Mouse (Mus musculus) MEL (cell line): ENCODE measurements at regions not wholly inside any gene's neighbourhood (a gene's known extent, or its start where the extent isn't known, plus 50 kb on each side); places are given as distances from the start of the nearest gene placed in this dataset.

ENCODE experiments used
- DNase-seq: peaks from one replicate; pipeline ENCODE4 v3.0.0; 2011; ENCODE audit warnings: low read depth, low spot score
- H3K27ac ChIP-seq: 2 replicates; pipeline ENCODE4 v1.5.1; 2012; ENCODE audit warnings: low read depth, mild to moderate bottlenecking, control low read depth, low read length, moderate library complexity; ENCODE audit not compliant: control insufficient read depth
- H3K27me3 ChIP-seq, 2 experiments: fragments of 150-350 bp in 1 of 2; sonication (generic) in 1 of 2; 2 replicates each; pipeline ENCODE4 v1.6.1; 2012; ENCODE audit warnings: low read length in 2 of 2, mild to moderate bottlenecking in 2 of 2, improper control_type of control experiment in 1 of 2, moderate library complexity in 1 of 2; ENCODE audit not compliant: insufficient read depth in 2 of 2, control insufficient read depth in 1 of 2
- H3K36me3 ChIP-seq, 2 experiments: 2 replicates each; pipeline ENCODE4 v1.6.1; 2012 to 2014; ENCODE audit warnings: low read length in 2 of 2, improper control_type of control experiment in 1 of 2, inconsistent platforms in 1 of 2, mild to moderate bottlenecking in 1 of 2; ENCODE audit not compliant: insufficient read depth in 2 of 2, control insufficient read depth in 1 of 2
- H3K4me1 ChIP-seq, 2 experiments: fragments of 150-350 bp in 1 of 2; sonication (generic) in 1 of 2; 2 replicates each; pipeline ENCODE4 v1.6.1; 2012; ENCODE audit warnings: low read length in 2 of 2, improper control_type of control experiment in 1 of 2, mild to moderate bottlenecking in 1 of 2; ENCODE audit not compliant: insufficient read depth in 2 of 2, control insufficient read depth in 1 of 2
- H3K4me3 ChIP-seq, 2 experiments: fragments of 150-350 bp in 1 of 2; sonication (generic) in 1 of 2; 2 replicates each; pipeline ENCODE4 v1.5.1; 2012; ENCODE audit warnings: low read depth in 2 of 2, low read length in 2 of 2, mild to moderate bottlenecking in 2 of 2, moderate library complexity in 2 of 2, control low read depth in 1 of 2, improper control_type of control experiment in 1 of 2; ENCODE audit not compliant: control insufficient read depth in 1 of 2, insufficient read depth in 1 of 2
- H3K79me2 ChIP-seq: 2 replicates; pipeline ENCODE4 v1.6.1; 2012; ENCODE audit warnings: mild to moderate bottlenecking, low read length, moderate library complexity; ENCODE audit not compliant: control insufficient read depth, poor library complexity, insufficient read depth
- H3K9ac ChIP-seq: 2 replicates; pipeline ENCODE4 v1.6.1; 2012; ENCODE audit warnings: low read depth, mild to moderate bottlenecking, control low read depth, low read length, moderate library complexity; ENCODE audit not compliant: control insufficient read depth, poor library complexity, severe bottlenecking
- H3K9me3 ChIP-seq: fragments of 150-350 bp; sonication (generic); replicated peaks from 2 replicates; pipeline ENCODE4 v1.6.1; 2012; ENCODE audit warnings: mild to moderate bottlenecking, low read length, improper control_type of control experiment, moderate library complexity; ENCODE audit not compliant: insufficient read depth
- BHLHE40 ChIP-seq: IDR thresholded peaks from 2 replicates; pipeline ENCODE4 v1.6.1; 2012; ENCODE audit warnings: low read depth, mild to moderate bottlenecking, inconsistent platforms, low read length, improper control_type of control experiment, borderline replicate concordance
- CHD2 ChIP-seq: IDR thresholded peaks from 2 replicates; pipeline ENCODE4 v1.6.1; 2011; ENCODE audit warnings: low read length, improper control_type of control experiment
- CTCF ChIP-seq, 3 experiments: IDR thresholded peaks in 2 of 3; conservative IDR thresholded peaks in 1 of 3; 2 replicates each; pipeline ENCODE4 v1.5.1; 2011 to 2012; ENCODE audit warnings: low read length in 3 of 3, low read depth in 2 of 3, mild to moderate bottlenecking in 2 of 3, improper control_type of control experiment in 1 of 3, inconsistent platforms in 1 of 3, mixed read lengths in 1 of 3, moderate library complexity in 1 of 3; ENCODE audit not compliant: control insufficient read depth in 1 of 3, insufficient read depth in 1 of 3, poor library complexity in 1 of 3, severe bottlenecking in 1 of 3
- E2F4 ChIP-seq: IDR thresholded peaks from 2 replicates; pipeline ENCODE4 v1.6.1; 2011; ENCODE audit warnings: low read depth, low read length, improper control_type of control experiment, borderline replicate concordance
- ELF1 ChIP-seq: IDR thresholded peaks from 2 replicates; pipeline ENCODE4 v1.6.1; 2014; ENCODE audit warnings: low read depth, mild to moderate bottlenecking, inconsistent platforms, low read length, improper control_type of control experiment, moderate library complexity
- ETS1 ChIP-seq: IDR thresholded peaks from 2 replicates; pipeline ENCODE4 v1.6.1; 2012; ENCODE audit warnings: low read depth, mild to moderate bottlenecking, inconsistent platforms, low read length, improper control_type of control experiment, moderate library complexity
- GATA1 ChIP-seq: IDR thresholded peaks from 2 replicates; pipeline ENCODE4 v1.6.1; 2011; ENCODE audit warnings: low read depth, low read length, improper control_type of control experiment
- KAT2A ChIP-seq: conservative IDR thresholded peaks from 2 replicates; pipeline ENCODE4 v1.6.1; 2012; ENCODE audit warnings: low read depth, low read length, improper control_type of control experiment, inconsistent platforms
- MAX ChIP-seq: IDR thresholded peaks from 2 replicates; pipeline ENCODE4 v1.6.1; 2011; ENCODE audit warnings: low read length, improper control_type of control experiment
- MAZ ChIP-seq: IDR thresholded peaks from 2 replicates; pipeline ENCODE4 v1.6.1; 2012; ENCODE audit warnings: low read depth, mild to moderate bottlenecking, inconsistent platforms, low read length, improper control_type of control experiment
- MXI1 ChIP-seq: IDR thresholded peaks from 2 replicates; pipeline ENCODE4 v1.6.1; 2011; ENCODE audit warnings: mild to moderate bottlenecking, low read depth, low read length, improper control_type of control experiment
- NELFE ChIP-seq: IDR thresholded peaks from 2 replicates; pipeline ENCODE4 v1.6.1; 2011; ENCODE audit warnings: low read depth, low read length, improper control_type of control experiment
- NRF1 ChIP-seq: IDR thresholded peaks from 2 replicates; pipeline ENCODE4 v1.6.1; 2014; ENCODE audit warnings: low read depth, mild to moderate bottlenecking, inconsistent platforms, low read length, improper control_type of control experiment, moderate library complexity; ENCODE audit not compliant: poor library complexity, insufficient read depth, severe bottlenecking
- POLR2AphosphoS2 ChIP-seq: IDR thresholded peaks from 2 replicates; pipeline ENCODE4 v1.6.1; 2011; ENCODE audit warnings: low read length, improper control_type of control experiment
- POLR2AphosphoS5 ChIP-seq: IDR thresholded peaks from 2 replicates; pipeline ENCODE4 v1.6.1; 2012; ENCODE audit warnings: low read depth, borderline replicate concordance, mild to moderate bottlenecking, inconsistent platforms, low read length, moderate library complexity, mixed read lengths
- RAD21 ChIP-seq: IDR thresholded peaks from 2 replicates; pipeline ENCODE4 v1.6.1; 2011; ENCODE audit warnings: mild to moderate bottlenecking, low read depth, low read length, improper control_type of control experiment
- SIN3A ChIP-seq: IDR thresholded peaks from 2 replicates; pipeline ENCODE4 v1.6.1; 2012; ENCODE audit warnings: low read length, improper control_type of control experiment, inconsistent platforms
- SMC3 ChIP-seq: IDR thresholded peaks from 2 replicates; pipeline ENCODE4 v1.6.1; 2011; ENCODE audit warnings: low read depth, low read length, improper control_type of control experiment
- TAL1 ChIP-seq: IDR thresholded peaks from 2 replicates; pipeline ENCODE4 v1.6.1; 2012; ENCODE audit warnings: mild to moderate bottlenecking, inconsistent platforms, low read length, moderate library complexity, mixed read lengths
- UBTF ChIP-seq: IDR thresholded peaks from 2 replicates; pipeline ENCODE4 v1.6.1; 2012; ENCODE audit warnings: low read depth, mild to moderate bottlenecking, inconsistent platforms, low read length, improper control_type of control experiment, moderate library complexity, borderline replicate concordance; ENCODE audit not compliant: insufficient read depth
- ZC3H11A ChIP-seq: IDR thresholded peaks from 2 replicates; pipeline ENCODE4 v1.6.1; 2012; ENCODE audit warnings: low read depth, mild to moderate bottlenecking, inconsistent platforms, low read length, improper control_type of control experiment
- ZNF384 ChIP-seq: IDR thresholded peaks from 2 replicates; pipeline ENCODE4 v1.6.1; 2012; ENCODE audit warnings: low read depth, mild to moderate bottlenecking, inconsistent platforms, low read length, improper control_type of control experiment

DNA sequence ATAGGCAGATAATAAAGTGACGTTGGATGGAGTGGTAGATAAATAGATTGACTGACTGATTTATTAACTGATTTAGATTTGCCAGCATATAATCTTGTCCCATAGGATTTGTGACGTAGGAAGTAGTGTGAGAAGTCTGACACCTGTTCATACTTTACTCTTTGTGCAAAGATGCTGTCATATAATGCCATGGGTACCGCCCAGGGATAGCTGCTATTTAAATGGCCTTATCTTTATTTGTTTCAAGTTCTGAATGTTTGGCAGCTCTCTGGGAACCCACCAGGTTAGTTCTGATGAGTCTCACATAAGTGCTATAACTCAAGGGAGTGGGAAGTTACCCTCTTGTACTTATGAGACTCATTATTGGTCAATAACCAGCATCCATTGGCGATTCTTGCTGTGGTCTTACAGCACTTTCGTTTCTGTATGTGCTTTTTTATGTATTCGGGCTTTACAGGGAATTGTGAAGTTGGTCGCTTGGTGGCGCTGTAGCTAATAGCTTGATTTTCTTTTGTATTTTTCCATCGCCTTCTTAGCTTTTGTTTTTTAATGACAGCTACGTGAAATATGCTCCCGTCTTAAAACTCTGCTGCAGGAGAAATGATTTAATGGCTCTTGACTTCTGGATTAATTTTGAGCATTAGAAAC, 55.2 kb upstream of the Cerkl start:
- H3K9ac ChIP-seq: peak overlapping the region; percentile 38; the same call in 1 of the 2 replicates
- H3K27ac ChIP-seq: no peak overlapping the region
- peak overlapping the region; percentile 66 for H3K4me3 ChIP-seq
- H3K79me2 ChIP-seq: no peaks in the 10 kb centered on the region
- H3K27me3 ChIP-seq: peaks cover 0 to 5% of the 10 kb centered on the region in 2 experiments; a peak in 3 of 4 replicates
- H3K4me1 ChIP-seq: peaks cover 0 to 2% of the 10 kb centered on the region in 2 experiments; a peak in 1 of 4 replicates
- H3K36me3 ChIP-seq: peaks cover 0 to 9% of the 10 kb centered on the region in 2 experiments; a peak in 2 of 4 replicates
- H3K9me3 ChIP-seq: no peaks in the 10 kb centered on the region
- DNase-seq: peak; percentile 86
- peak; percentile 93 for TF ChIP-seq RAD21
- peak; percentile 88 for TF ChIP-seq SMC3
- TF ChIP-seq CTCF (IDR thresholded peaks at IDR 0.05 in 2 of 3, conservative IDR thresholded peaks at IDR 0.05 in 1 of 3; ENCODE audit: control insufficient read depth in 1 of 3, insufficient read depth in 1 of 3, low read depth in 2 of 3, low read length in 3 of 3, poor library complexity in 1 of 3, severe bottlenecking in 1 of 3): peak; percentile 28 to 93 (median 75)
- no peak for TF ChIP-seq MXI1
- 0 out of 2 replicates have a peak, but pooled peaks have one; percentile 33 for TF ChIP-seq ZNF384
- TF ChIP-seq CHD2: no peak
- TF ChIP-seq UBTF: no peak
- TF ChIP-seq NELFE: no peak
- peak; percentile 89 for TF ChIP-seq ZC3H11A
- no peak for TF ChIP-seq ETS1
- no peak for TF ChIP-seq NRF1
- TF ChIP-seq MAZ: no peak
- no peak for TF ChIP-seq MAX
- TF ChIP-seq TAL1: no peak
- TF ChIP-seq GATA1: no peak; the same call in 1 of the 2 replicates
- TF ChIP-seq ELF1: no peak
- no peak; the same call in none of the 2 replicates for TF ChIP-seq SIN3A
- no peak for TF ChIP-seq POLR2AphosphoS5
- no peak for TF ChIP-seq KAT2A
- TF ChIP-seq, all 39 proteins: peak for 5

- Histone ChIP-seq H3K9ac (no peak overlapping the region), H3K4me1 (peaks cover 0 to 2% of the 10 kb centered on the region in 2 experiments; a peak in 1 of 4 replicates), H3K36me3 (peaks cover 0 to 9% of the 10 kb centered on the region in 2 experiments; a peak in 2 of 4 replicates), H3K9me3 (no peaks in the 10 kb centered on the region), H3K79me2 (no peaks in the 10 kb centered on the region), H3K4me3 (0 out of 4 replicates have a peak overlapping the region, but pooled peaks of 1 of the 2 experiments have one; percentile 14), H3K27me3 (peaks cover 0 to 2% of the 10 kb centered on the region in 2 experiments; a peak in 3 of 4 replicates), H3K27ac (no peak overlapping the region)
- TF ChIP-seq KAT2A (no peak), POLR2AphosphoS2 (no peak), E2F4 (no peak), BHLHE40 (no peak), MXI1 (no peak), CTCF (IDR thresholded peaks at IDR 0.05 in 2 of 3, conservative IDR thresholded peaks at IDR 0.05 in 1 of 3; ENCODE audit: control insufficient read depth in 1 of 3, insufficient read depth in 1 of 3, low read depth in 2 of 3, low read length in 3 of 3, poor library complexity in 1 of 3, severe bottlenecking in 1 of 3) (no peak), SIN3A (no peak)
- no peak for DNase-seq
Measured at GRCm38 (mm10) chr2:79512374-79512773, 55.8 kb upstream of the Cerkl start.
